Mouse (Mus musculus) T-cell, adult 2 months (primary cell): ENCODE data around the gene Lrrc17.
A peak's percentile ranks its signal among the peaks of the same experiment; 100 is the strongest.
"Not testable (repeated sequence)": the region's sequence is repeated elsewhere in the genome, so short reads cannot be mapped to it uniquely, and the experiment has no call there.

ENCODE experiments used
- DNase-seq: peaks from one replicate; pipeline ENCODE4 v3.0.0; 2022; ENCODE audit warnings: low spot score

Lrrc17 gene

GRCm38 (mm10) chr5:21542226-21542625 is 1.1 kb upstream of the Lrrc17 start:
- DNase-seq = no peak

GRCm38 (mm10) chr5:21544821-21545220 is 1.5 kb downstream of the Lrrc17 start:
- no peak for DNase-seq

GRCm38 (mm10) chr5:21545227-21545626 is 1.9 kb downstream of the Lrrc17 start:
- DNase-seq = no peak

- DNase-seq = no peak
These were observed 2.4 kb downstream of the Lrrc17 start for GRCm38 (mm10) chr5:21545786-21546185.

GRCm38 (mm10) chr5:21547005-21547404 is 3.6 kb downstream of the Lrrc17 start:
- DNase-seq = no peak

- DNase-seq = no peak
These were observed 10.3 kb downstream of the Lrrc17 start for GRCm38 (mm10) chr5:21553685-21554084.

- no peak for DNase-seq
These were observed 11.4 kb downstream of the Lrrc17 start for GRCm38 (mm10) chr5:21554732-21555131.

GRCm38 (mm10) chr5:21556502-21556901 is 13.1 kb downstream of the Lrrc17 start:
- no peak for DNase-seq

- no peak for DNase-seq
These were observed 20.6 kb downstream of the Lrrc17 start for GRCm38 (mm10) chr5:21563936-21564335.

GRCm38 (mm10) chr5:21565392-21566065 is 22.2 kb downstream of the Lrrc17 start:
- DNase-seq = no peak

GRCm38 (mm10) chr5:21567784-21568183 is 24.4 kb downstream of the Lrrc17 start:
- DNase-seq = no peak

GRCm38 (mm10) chr5:21572764-21573416 is 29.5 kb downstream of the Lrrc17 start:
- DNase-seq = no peak

- no peak for DNase-seq
These were observed 31.2 kb downstream of the Lrrc17 start for GRCm38 (mm10) chr5:21574386-21575209.

- DNase-seq = no peak
These were observed 31.8 kb downstream of the Lrrc17 start for GRCm38 (mm10) chr5:21575210-21575550.

- DNase-seq = no peak
These were observed 34.8 kb downstream of the Lrrc17 start for GRCm38 (mm10) chr5:21578136-21578535.

- DNase-seq = peak; percentile 16
These were observed 43.4 kb downstream of the Lrrc17 start for GRCm38 (mm10) chr5:21586763-21587162.

GRCm38 (mm10) chr5:21587683-21588082 is 44.3 kb downstream of the Lrrc17 start:
- no peak for DNase-seq

- DNase-seq = no peak
These were observed 44.9 kb downstream of the Lrrc17 start for GRCm38 (mm10) chr5:21588220-21588619.

GRCm38 (mm10) chr5:21592106-21592505 is 48.7 kb downstream of the Lrrc17 start:
- no peak for DNase-seq

GRCm38 (mm10) chr5:21593201-21593709 is 49.9 kb downstream of the Lrrc17 start:
- no peak for DNase-seq

GRCm38 (mm10) chr5:21599536-21599935 is 56.2 kb downstream of the Lrrc17 start:
- not testable (repeated sequence) for DNase-seq

- DNase-seq = no peak
These were observed 56.6 kb downstream of the Lrrc17 start for GRCm38 (mm10) chr5:21599961-21600360.

GRCm38 (mm10) chr5:21605936-21606335 is 62.6 kb downstream of the Lrrc17 start:
- DNase-seq = no peak
